Mouse (Mus musculus): Measurements from ENCODE around the gene Tmem80.

DNA sequence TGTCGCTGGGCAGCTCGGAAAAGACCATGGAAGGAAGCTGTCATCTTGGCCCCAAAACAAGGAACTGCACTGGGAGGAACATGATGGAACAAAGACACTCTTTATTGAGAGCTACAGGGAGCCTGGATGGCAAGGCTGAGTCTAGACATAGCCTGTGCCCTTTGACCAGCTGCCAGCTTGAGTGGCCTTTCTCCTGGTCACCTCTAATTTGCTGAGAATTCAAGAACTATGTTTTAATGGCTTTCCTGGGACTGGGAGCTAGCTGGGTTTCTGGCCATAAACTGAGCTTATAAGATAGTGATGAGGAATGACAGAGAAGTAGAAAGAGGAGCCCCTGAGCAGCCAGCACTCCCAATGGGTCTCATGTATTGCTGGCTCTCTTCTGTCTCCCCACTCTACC is 15.7 kb downstream of the Tmem80 start:
- TF ChIP-seq CTCF (IDR thresholded peaks at IDR 0.05; ENCODE audit: low read depth) (no peak), EP300 (IDR thresholded peaks at IDR 0.05; ENCODE audit: low read depth) (no peak)

All from heart, postnatal 0 days (tissue).